Mouse (Mus musculus): ENCODE results near the gene Hoxa6.

Gene Hoxa6

GRCm38 (mm10) chr6:52178918-52179665 is 29.4 kb downstream of the Hoxa6 start:
- no peak for TF ChIP-seq POU5F1 (IDR thresholded peaks at IDR 0.05; ENCODE audit: borderline replicate concordance, low read length)
- no peak for TF ChIP-seq CTCF (conservative IDR thresholded peaks at IDR 0.05; ENCODE audit: low read length)
- no peak for TF ChIP-seq NANOG (IDR thresholded peaks at IDR 0.05; ENCODE audit: borderline replicate concordance, low read length)
- Histone ChIP-seq H3K27me3 (ENCODE audit: insufficient read depth, low read length) (peaks cover 94% of the 10 kb centered on the region), H3K9me3 (ENCODE audit: low read length) (no peaks in the 10 kb centered on the region)

GRCm38 (mm10) chr6:52177806-52178205 is 30.7 kb downstream of the Hoxa6 start:
- Histone ChIP-seq H3K4me3 (replicated peaks; ENCODE audit: low read length) (no peak overlapping the region), H3K27me3 (ENCODE audit: insufficient read depth, low read length) (peaks cover 95% of the 10 kb centered on the region), H3K36me3 (ENCODE audit: insufficient read depth, low read length) (no peaks in the 10 kb centered on the region), H3K4me1 (replicated peaks; ENCODE audit: low read depth, low read length) (peaks cover 41% of the 10 kb centered on the region), H3K9me3 (ENCODE audit: low read length) (no peaks in the 10 kb centered on the region)
- TF ChIP-seq POU5F1 (IDR thresholded peaks at IDR 0.05; ENCODE audit: borderline replicate concordance, low read length) = no peak
- TF ChIP-seq CTCF (conservative IDR thresholded peaks at IDR 0.05; ENCODE audit: low read length) = no peak
- no peak for TF ChIP-seq NANOG (IDR thresholded peaks at IDR 0.05; ENCODE audit: borderline replicate concordance, low read length)

More at GRCm38 (mm10) chr6:52178918-52179665, 29.4 kb downstream of the Hoxa6 start:
- Histone ChIP-seq H3K4me3 (replicated peaks; ENCODE audit: low read length) (no peak overlapping the region), H3K4me1 (replicated peaks; ENCODE audit: low read depth, low read length) (peaks cover 39% of the 10 kb centered on the region), H3K36me3 (ENCODE audit: insufficient read depth, low read length) (no peaks in the 10 kb centered on the region)

DNA sequence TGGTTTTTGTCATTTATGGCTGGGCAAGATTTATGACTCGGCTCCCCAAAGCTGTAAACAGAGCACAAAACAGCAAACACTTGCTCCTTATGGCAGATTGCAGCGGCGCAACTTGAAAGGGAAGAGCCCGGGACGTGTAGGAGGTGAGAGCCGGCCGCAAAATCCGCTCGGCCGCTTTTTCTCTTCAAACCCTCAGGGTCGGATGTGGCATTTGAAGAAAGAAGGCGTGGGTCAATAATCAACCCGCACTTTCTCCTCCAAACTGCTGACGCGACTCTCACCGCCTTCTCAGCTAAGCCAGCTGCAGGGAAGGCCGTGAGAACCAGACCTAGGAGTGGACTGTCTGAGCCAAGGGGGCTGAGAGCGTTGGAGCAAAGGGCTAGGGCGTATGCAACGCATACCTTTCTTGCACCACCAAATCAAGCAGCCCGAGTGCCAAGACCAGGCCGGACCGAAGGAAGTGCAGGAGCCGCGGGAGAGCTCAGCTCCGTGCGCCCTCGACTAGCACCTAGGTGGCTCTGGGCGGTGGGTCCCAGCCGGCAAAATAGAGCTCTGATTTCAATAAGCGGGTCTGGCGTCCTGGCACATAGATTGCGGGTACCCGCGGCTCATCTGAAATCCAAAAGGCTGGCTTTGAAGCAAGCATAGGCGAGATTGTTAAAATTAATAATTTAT is 31.3 kb downstream of the Hoxa6 start, which contains the start of gene 5730596B20Rik:
Gene 5730596B20Rik (plus strand): TSS at position 438 of the 675 bp plus-strand sequence.
- TF ChIP-seq CTCF (conservative IDR thresholded peaks at IDR 0.05; ENCODE audit: low read length) = no peak
- TF ChIP-seq NANOG (IDR thresholded peaks at IDR 0.05; ENCODE audit: borderline replicate concordance, low read length) = no peak
- H3K27me3 ChIP-seq (ENCODE audit: insufficient read depth, low read length) = peaks cover 95% of the 10 kb centered on the region
- peaks cover 46% of the 10 kb centered on the region for H3K4me1 ChIP-seq (replicated peaks; ENCODE audit: low read depth, low read length)
- H3K9me3 ChIP-seq (ENCODE audit: low read length) = no peaks in the 10 kb centered on the region
- no peaks in the 10 kb centered on the region for H3K36me3 ChIP-seq (ENCODE audit: insufficient read depth, low read length)
- peak within 1 kb of the TSS; percentile 17; the same call in 1 of the 2 replicates for H3K4me3 ChIP-seq (replicated peaks; ENCODE audit: low read length)

GRCm38 (mm10) chr6:52176391-52176790 is 32.1 kb downstream of the Hoxa6 start:
- TF ChIP-seq CTCF (conservative IDR thresholded peaks at IDR 0.05; ENCODE audit: low read length) = no peak
- TF ChIP-seq NANOG (IDR thresholded peaks at IDR 0.05; ENCODE audit: borderline replicate concordance, low read length) = no peak
- no peaks in the 10 kb centered on the region for H3K9me3 ChIP-seq (ENCODE audit: low read length)
- H3K36me3 ChIP-seq (ENCODE audit: insufficient read depth, low read length) = no peaks in the 10 kb centered on the region

DNA sequence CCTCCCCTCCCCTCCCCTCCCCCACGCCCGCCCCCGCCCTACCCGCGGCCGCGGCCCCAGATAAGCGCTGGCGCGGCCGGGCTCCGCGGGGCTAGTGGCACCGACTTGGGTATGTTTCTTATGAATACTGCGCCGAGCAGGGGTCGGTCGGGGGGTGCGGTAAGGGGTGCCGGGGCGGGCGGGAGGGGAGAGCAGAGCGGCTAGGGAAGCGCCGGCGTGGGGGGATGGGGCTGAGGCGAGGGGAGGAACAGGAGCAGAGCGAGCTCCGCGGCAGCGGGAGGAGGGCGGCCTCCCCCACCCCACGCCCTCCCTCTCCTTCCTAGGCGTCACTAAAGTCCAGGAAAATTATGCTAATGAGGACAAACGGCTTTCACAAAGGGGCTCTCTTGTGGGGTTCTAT is 32.7 kb downstream of the Hoxa6 start:
- Histone ChIP-seq H3K36me3 (ENCODE audit: insufficient read depth, low read length) (no peaks in the 10 kb centered on the region), H3K4me3 (replicated peaks; ENCODE audit: low read length) (no peak overlapping the region), H3K9me3 (ENCODE audit: low read length) (no peaks in the 10 kb centered on the region), H3K27me3 (ENCODE audit: insufficient read depth, low read length) (peaks cover 95% of the 10 kb centered on the region), H3K4me1 (replicated peaks; ENCODE audit: low read depth, low read length) (peaks cover 53% of the 10 kb centered on the region)
- no peak for TF ChIP-seq POU5F1 (IDR thresholded peaks at IDR 0.05; ENCODE audit: borderline replicate concordance, low read length)
- TF ChIP-seq NANOG (IDR thresholded peaks at IDR 0.05; ENCODE audit: borderline replicate concordance, low read length) = no peak
- TF ChIP-seq CTCF (conservative IDR thresholded peaks at IDR 0.05; ENCODE audit: low read length) = no peak

More at GRCm38 (mm10) chr6:52176391-52176790, 32.1 kb downstream of the Hoxa6 start:
- Histone ChIP-seq H3K4me3 (replicated peaks; ENCODE audit: low read length) (no peak overlapping the region), H3K27me3 (ENCODE audit: insufficient read depth, low read length) (peaks cover 95% of the 10 kb centered on the region), H3K4me1 (replicated peaks; ENCODE audit: low read depth, low read length) (peaks cover 52% of the 10 kb centered on the region)

DNA sequence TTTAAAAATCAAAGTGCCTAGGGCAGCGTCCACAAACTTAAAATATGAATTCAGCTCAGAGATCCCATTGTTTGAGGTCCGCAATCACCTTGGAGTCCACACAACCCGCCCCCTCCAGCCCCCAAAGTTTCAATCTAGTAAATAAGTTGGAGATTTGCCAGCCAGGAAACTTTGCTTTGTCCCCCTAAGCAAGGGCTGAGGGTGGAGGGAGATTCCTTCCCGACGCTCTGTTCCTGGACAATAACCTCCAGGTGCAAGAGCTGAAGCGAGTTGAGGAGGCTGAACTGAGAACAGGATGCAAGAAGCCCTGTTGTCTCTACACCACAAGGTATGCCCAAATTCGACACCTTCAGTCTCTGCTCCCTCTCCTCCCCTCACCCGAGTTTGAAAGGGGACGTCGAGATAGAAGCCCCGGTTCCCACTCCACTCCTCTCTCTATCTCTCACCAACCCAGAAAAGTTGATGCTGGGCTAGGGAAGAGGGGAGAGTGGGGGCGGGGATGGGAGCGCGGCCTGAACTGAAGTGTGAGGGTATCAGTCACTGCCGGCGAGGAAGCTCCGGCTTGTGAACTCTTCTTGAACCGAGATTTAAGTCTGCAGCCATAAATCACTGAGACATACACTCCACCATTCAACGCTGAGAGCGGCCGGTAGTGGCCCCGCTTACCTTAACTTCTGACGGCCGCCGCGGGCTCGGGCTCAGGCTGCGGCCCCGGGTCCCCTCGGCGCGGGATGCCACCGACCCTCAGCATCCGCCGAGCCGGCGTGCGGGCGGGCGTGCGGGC is 33.4 kb downstream of the Hoxa6 start:
- Histone ChIP-seq H3K36me3 (ENCODE audit: insufficient read depth, low read length) (no peaks in the 10 kb centered on the region), H3K4me1 (replicated peaks; ENCODE audit: low read depth, low read length) (peaks cover 53% of the 10 kb centered on the region), H3K27me3 (ENCODE audit: insufficient read depth, low read length) (peaks cover 95% of the 10 kb centered on the region), H3K9me3 (ENCODE audit: low read length) (no peaks in the 10 kb centered on the region), H3K4me3 (replicated peaks; ENCODE audit: low read length) (peak overlapping the region; percentile 58)
- TF ChIP-seq CTCF (conservative IDR thresholded peaks at IDR 0.05; ENCODE audit: low read length) (no peak), NANOG (IDR thresholded peaks at IDR 0.05; ENCODE audit: borderline replicate concordance, low read length) (no peak), POU5F1 (IDR thresholded peaks at IDR 0.05; ENCODE audit: borderline replicate concordance, low read length) (no peak; the same call in 1 of the 2 replicates)

DNA sequence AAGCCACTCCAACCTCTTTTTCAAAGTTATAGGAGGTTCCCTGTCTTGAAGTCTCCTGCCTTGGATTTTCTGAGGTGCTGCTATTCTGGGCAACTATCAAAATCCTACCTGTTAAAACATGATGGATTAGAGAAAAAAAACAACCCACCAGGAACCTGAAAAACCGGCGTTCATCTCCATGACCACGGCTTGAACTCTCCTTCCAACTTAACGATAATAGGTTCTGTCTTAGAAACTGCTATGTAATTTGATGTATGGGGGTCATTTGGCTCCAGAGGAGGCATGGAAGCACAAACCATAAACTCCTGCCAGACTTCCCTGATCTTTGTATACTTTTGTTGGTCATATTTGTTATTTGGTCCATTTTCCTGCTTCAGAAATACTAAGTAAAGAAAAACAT is 34.9 kb downstream of the Hoxa6 start:
- TF ChIP-seq CTCF (conservative IDR thresholded peaks at IDR 0.05; ENCODE audit: low read length) = no peak
- TF ChIP-seq POU5F1 (IDR thresholded peaks at IDR 0.05; ENCODE audit: borderline replicate concordance, low read length) = no peak
- Histone ChIP-seq H3K4me3 (replicated peaks; ENCODE audit: low read length) (no peak overlapping the region), H3K36me3 (ENCODE audit: insufficient read depth, low read length) (no peaks in the 10 kb centered on the region)

GRCm38 (mm10) chr6:52172501-52172900 is 36.0 kb downstream of the Hoxa6 start:
- Histone ChIP-seq H3K9me3 (ENCODE audit: low read length) (no peaks in the 10 kb centered on the region; the same call in 1 of the 2 replicates), H3K4me1 (replicated peaks; ENCODE audit: low read depth, low read length) (peaks cover 63% of the 10 kb centered on the region), H3K27me3 (ENCODE audit: insufficient read depth, low read length) (peaks cover 93% of the 10 kb centered on the region), H3K36me3 (ENCODE audit: insufficient read depth, low read length) (no peaks in the 10 kb centered on the region), H3K4me3 (replicated peaks; ENCODE audit: low read length) (peak overlapping the region; percentile 73)
- TF ChIP-seq CTCF (conservative IDR thresholded peaks at IDR 0.05; ENCODE audit: low read length) = no peak
- no peak for TF ChIP-seq NANOG (IDR thresholded peaks at IDR 0.05; ENCODE audit: borderline replicate concordance, low read length)
- no peak for TF ChIP-seq POU5F1 (IDR thresholded peaks at IDR 0.05; ENCODE audit: borderline replicate concordance, low read length)

More for the DNA sequence above, 34.9 kb downstream of the Hoxa6 start:
- Histone ChIP-seq H3K27me3 (ENCODE audit: insufficient read depth, low read length) (peaks cover 93% of the 10 kb centered on the region), H3K9me3 (ENCODE audit: low read length) (no peaks in the 10 kb centered on the region), H3K4me1 (replicated peaks; ENCODE audit: low read depth, low read length) (peaks cover 53% of the 10 kb centered on the region)
